21 mouse cellular contexts compared by ENCODE assay signal in the genomic region with DNA sequence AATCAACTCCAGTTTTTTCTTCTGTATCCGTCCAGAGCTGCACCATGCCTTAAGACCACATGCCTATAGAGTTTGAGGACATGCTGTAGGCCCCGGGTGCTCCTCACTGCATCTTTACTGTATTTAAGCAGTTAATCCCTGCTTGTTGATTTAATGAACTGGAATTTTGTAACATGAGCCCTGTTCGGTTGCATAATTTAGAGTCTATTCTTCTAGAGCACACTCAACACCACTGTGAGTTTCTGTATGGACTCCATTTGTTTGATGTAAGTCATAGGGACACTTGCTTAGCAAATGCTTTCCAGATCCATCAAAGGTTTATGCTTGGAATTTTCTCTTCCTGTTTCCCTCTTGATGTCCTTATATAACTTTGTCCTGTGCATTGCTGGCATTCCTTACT. TPM values are rescaled to one million over a fixed set of nuclear protein-coding genes. Genes with fewer than 3 reads are reported as not detected.
DNase-seq lines count a peak whose midpoint lies in the region; ATAC-seq and TF ChIP-seq lines count a peak whose summit lies in the region.
"Had no signal": no experiment of that assay in that cellular context is flagged by ENCODE, and none has a peak within 500 bp of the region (broad histone marks: within the 10 kb centered on the region; RNA-seq: fewer than 3 reads in every experiment).

No protein-coding gene starts in this region.

- ATAC-seq in kidney, embryonic 16.5 days (ENCODE audit: low FRiP score, low TSS enrichment) = no peak
- ATAC-seq in hindbrain, embryonic 11.5 days (ENCODE audit: low FRiP score) = no peak
- no peak for ATAC-seq in forebrain, postnatal 0 days
- ATAC-seq: CD4-positive, CD25-positive, alpha-beta regulatory T cell, adult 4 months; forebrain, embryonic 13.5 days had no signal

- WGBS in kidney, embryonic 16.5 days = 40% methylated on average over 3 of the region's 3 CpGs
- WGBS in hindbrain, embryonic 11.5 days = 75% methylated on average over 3 of the region's 3 CpGs
- WGBS in forebrain, postnatal 0 days = 31% methylated on average over 3 of the region's 3 CpGs

- peaks cover 26% of the 10 kb centered on the region for H3K4me1 ChIP-seq in kidney, embryonic 16.5 days (ENCODE audit: insufficient read depth, low read length)
- no peaks in the 10 kb centered on the region for H3K4me1 ChIP-seq in hindbrain, embryonic 11.5 days (replicated peaks; ENCODE audit: control insufficient read depth, insufficient read depth, low read length)
- peaks cover 6% of the 10 kb centered on the region; the same call in 1 of the 2 replicates for H3K4me1 ChIP-seq in forebrain, postnatal 0 days (ENCODE audit: insufficient read depth)

- H3K4me2 ChIP-seq in kidney, embryonic 16.5 days (replicated peaks; ENCODE audit: low read depth, low read length) = no peak overlapping the region
- H3K4me2 ChIP-seq in hindbrain, embryonic 11.5 days (replicated peaks; ENCODE audit: low read depth, low read length) = no peak overlapping the region
- H3K4me2 ChIP-seq in forebrain, postnatal 0 days (ENCODE audit: low read depth) = no peak overlapping the region
- H3K4me2 ChIP-seq: embryonic facial prominence, embryonic 15.5 days; forebrain, embryonic 13.5 days; hindbrain, embryonic 13.5 days; limb, embryonic 15.5 days; midbrain, embryonic 11.5 days; neural tube, embryonic 12.5 days had no signal

- H3K9ac ChIP-seq in kidney, embryonic 16.5 days (replicated peaks; ENCODE audit: low read length) = no peak overlapping the region
- H3K9ac ChIP-seq in hindbrain, embryonic 11.5 days (ENCODE audit: low read depth, low read length) = no peak overlapping the region
- no peak overlapping the region for H3K9ac ChIP-seq in forebrain, postnatal 0 days
- H3K9ac ChIP-seq: embryonic facial prominence, embryonic 15.5 days; forebrain, embryonic 13.5 days; hindbrain, embryonic 13.5 days; limb, embryonic 15.5 days; neural tube, embryonic 12.5 days had no signal

- H3K36me3 ChIP-seq in kidney, embryonic 16.5 days (ENCODE audit: insufficient read depth, low read length) = no peaks in the 10 kb centered on the region
- H3K36me3 ChIP-seq in hindbrain, embryonic 11.5 days (ENCODE audit: control insufficient read depth, insufficient read depth, low read length) = no peaks in the 10 kb centered on the region
- H3K36me3 ChIP-seq in forebrain, postnatal 0 days (ENCODE audit: insufficient read depth) = no peaks in the 10 kb centered on the region
- H3K36me3 ChIP-seq: embryonic facial prominence, embryonic 15.5 days; G1E; hindbrain, embryonic 13.5 days; limb, embryonic 15.5 days; neural tube, embryonic 12.5 days had no signal

- no peak for TF ChIP-seq CTCF in forebrain, postnatal 0 days (IDR thresholded peaks at IDR 0.05; ENCODE audit: low read depth)

- no peak for DNase-seq in kidney, postnatal 36 days
- DNase-seq in 3T3-L1 (ENCODE audit: low read depth, low spot score) (peak; percentile 53), NIH3T3 (ENCODE audit: low read depth) (peak; percentile 58)
- DNase-seq in gonadal fat pad, adult 2 months (ENCODE audit: low read depth) = peak; percentile 70
- no peak for DNase-seq in hindbrain, embryonic 11.5 days (ENCODE audit: low spot score)
- no peak for DNase-seq in frontal cortex, postnatal 14 days (ENCODE audit: low spot score in 2 of 2)
- no peak for DNase-seq in forebrain, postnatal 0 days
- DNase-seq: adrenal gland, adult 2 months; cerebellum, adult 18-20 months; heart, adult 18-20 months; kidney, adult 11 months; right cerebral cortex, postnatal 14 days had no signal

- no peak overlapping the region for H3K4me3 ChIP-seq in kidney, embryonic 16.5 days (ENCODE audit: low read length)
- no peak overlapping the region for H3K4me3 ChIP-seq in hindbrain, embryonic 11.5 days (ENCODE audit: low read depth, low read length)
- no peak overlapping the region for H3K4me3 ChIP-seq in forebrain, postnatal 0 days (ENCODE audit: low read depth, low read length)
- H3K4me3 ChIP-seq: embryonic facial prominence, embryonic 15.5 days; forebrain, embryonic 13.5 days; hindbrain, embryonic 13.5 days; limb, embryonic 15.5 days; neural tube, embryonic 12.5 days had no signal

- H3K9me3 ChIP-seq in kidney, embryonic 16.5 days (ENCODE audit: low read length) = no peaks in the 10 kb centered on the region
- no peaks in the 10 kb centered on the region for H3K9me3 ChIP-seq in hindbrain, embryonic 11.5 days (ENCODE audit: control insufficient read depth, low read length)
- no peaks in the 10 kb centered on the region for H3K9me3 ChIP-seq in forebrain, postnatal 0 days (ENCODE audit: low read length)
- H3K9me3 ChIP-seq: embryonic facial prominence, embryonic 15.5 days; forebrain, embryonic 13.5 days; hindbrain, embryonic 13.5 days; limb, embryonic 15.5 days; neural tube, embryonic 12.5 days had no signal

- H3K27ac ChIP-seq in kidney, embryonic 16.5 days (ENCODE audit: low read length) = peak overlapping the region; percentile 11; the same call in 1 of the 2 replicates
- no peak overlapping the region; the same call in 1 of the 2 replicates for H3K27ac ChIP-seq in hindbrain, embryonic 11.5 days (ENCODE audit: low read depth, low read length)
- H3K27ac ChIP-seq in forebrain, postnatal 0 days (ENCODE audit: low read depth, low read length) = no peak overlapping the region
- H3K27ac ChIP-seq: embryonic facial prominence, embryonic 15.5 days; forebrain, embryonic 13.5 days; hindbrain, embryonic 13.5 days; limb, embryonic 15.5 days; neural tube, embryonic 12.5 days had no signal

- no peaks in the 10 kb centered on the region for H3K27me3 ChIP-seq in kidney, embryonic 16.5 days (ENCODE audit: insufficient read depth, low read length)
- H3K27me3 ChIP-seq in hindbrain, embryonic 11.5 days (ENCODE audit: control insufficient read depth, insufficient read depth, low read length) = no peaks in the 10 kb centered on the region
- H3K27me3 ChIP-seq in forebrain, postnatal 0 days (ENCODE audit: insufficient read depth, low read length) = no peaks in the 10 kb centered on the region
- H3K27me3 ChIP-seq: embryonic facial prominence, embryonic 15.5 days; forebrain, embryonic 13.5 days; hindbrain, embryonic 13.5 days; limb, embryonic 15.5 days; neural tube, embryonic 12.5 days had no signal

RNA-seq across cellular contexts. Expression of a gene that starts 2.2 kb away (rescaled TPM):
- 40.0 and 41.4 TPM in 2 replicates for polyA plus RNA-seq in kidney, embryonic 16.5 days (2015; fragmentation: Nextera tagmentation; extraction: Ambion mirVana)
- 18.8 and 26.7 TPM in 2 replicates for polyA plus RNA-seq in gonadal fat pad, adult 2 months (2012; rRNA removed)
- 23.2 and 25.4 TPM in 2 replicates for polyA plus RNA-seq in hindbrain, embryonic 11.5 days (2014; fragmentation: Nextera tagmentation; extraction: Ambion mirVana)
- 115 and 143 TPM in 2 replicates for total RNA-seq in forebrain, postnatal 0 days (2014; rRNA removed)
- polyA plus RNA-seq in forebrain, postnatal 0 days (2015; fragmentation: Nextera tagmentation; extraction: Ambion mirVana) = 60.1 and 94.2 TPM in 2 replicates
- polyA plus RNA-seq: G1E had no signal

Comparison
In these comparisons a context has a peak if more than half of its experiments do, and no peak if none do; other contexts are left out.
1. DNase-seq: peak in 3T3-L1 (single experiment), NIH3T3 (single experiment) and gonadal fat pad, adult 2 months (single experiment); none in kidney, postnatal 36 days (0 of 2), hindbrain, embryonic 11.5 days (single experiment), frontal cortex, postnatal 14 days (0 of 2) and forebrain, postnatal 0 days (single experiment).